Mouse (Mus musculus) left cerebral cortex, postnatal 36 days (tissue): ENCODE measurements around the gene Gucy1a1. TPM values are rescaled to one million over a fixed set of nuclear protein-coding genes. Genes with fewer than 3 reads are reported as not detected.

ENCODE experiments used
- microRNA-seq: library from miRNA; unstranded; fragments of <30 nt; microRNA quantifications from one replicate; pipeline ENCODE4 v1.2.0, GENCODE M21; 2022
- total RNA-seq, 2 experiments: library from RNA; stranded (reverse); gene quantifications; 2 replicates each; pipeline ENCODE4 v1.2.3; 2021

The Gucy1a1 gene
- total RNA-seq, 2 experiments from 2014 or later, result 72.3 to 85.1 TPM

Small RNA genes lying within 50 kb of the gene (microRNA-seq; reads per million reads assigned to microRNA genes)
- 0.76 reads per million for gene Mir7010

Other genes with a start within 250 kb of the Gucy1a1 start
- 10 to 100 TPM; 16.6 to 18.7 TPM for gene Ctso, start 213.2 kb downstream of the Gucy1a1 start, total RNA-seq
- gene Tdo2, start 169.6 kb downstream of the Gucy1a1 start, total RNA-seq, result under 1 TPM; 0.22 to 0.72 TPM
- gene Asic5, start 163.5 kb downstream of the Gucy1a1 start, total RNA-seq, result not detected
- gene Gucy1b1, start 71.1 kb downstream of the Gucy1a1 start, total RNA-seq, result 100 to 1,000 TPM; 165 to 169 TPM
- 100 to 1,000 TPM in 1 of 2 experiments, 10 to 100 TPM in 1; 89.1 to 105 TPM for gene Map9, start 212.3 kb upstream of the Gucy1a1 start, total RNA-seq